Mouse (Mus musculus): Measurements from ENCODE around the gene Patj.
"Not testable (repeated sequence)": the region's sequence is repeated elsewhere in the genome, so short reads cannot be mapped to it uniquely, and the experiment has no call there.

The Patj gene

DNA sequence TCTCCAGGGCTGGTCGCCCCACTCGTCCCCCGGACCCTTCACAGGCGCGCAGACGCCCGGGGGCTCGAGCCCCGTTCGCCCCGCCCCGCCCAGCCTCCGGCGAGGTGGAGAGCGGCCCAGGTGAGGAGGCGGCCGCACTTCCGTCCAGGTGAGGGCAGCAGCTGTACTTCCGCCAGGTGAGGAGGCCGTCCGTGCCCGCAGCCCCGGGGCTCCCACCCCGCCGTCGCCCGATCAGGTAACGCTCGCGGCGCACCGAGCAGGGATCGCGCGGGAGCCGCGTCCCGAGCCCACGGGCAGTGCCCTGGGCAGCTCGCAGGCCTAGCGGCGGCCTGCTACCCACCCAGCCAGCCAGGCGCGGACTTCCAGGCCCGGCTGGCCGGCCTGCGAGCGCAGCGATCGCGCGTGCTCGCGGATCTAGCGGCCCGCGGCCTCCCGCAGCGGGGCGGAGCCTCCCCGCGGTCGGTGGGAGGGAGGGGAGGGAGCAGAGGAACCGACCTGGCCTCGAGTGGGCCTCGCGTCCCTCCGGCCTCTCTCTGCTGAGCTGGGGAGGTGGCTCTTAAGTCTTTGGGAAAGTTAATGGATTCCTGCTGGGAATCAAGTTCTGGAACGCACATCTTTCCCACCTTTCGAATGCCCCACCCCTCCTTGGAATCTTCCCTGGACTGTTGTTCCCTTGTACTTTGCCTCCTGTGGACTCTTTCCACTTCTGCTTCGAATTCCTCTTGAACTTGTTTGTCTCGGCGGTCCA lies at the start of gene Patj:
Gene Patj (plus strand): TSS at position 96 of the 748 bp plus-strand sequence.
- DNase-seq (ENCODE audit: extremely low read depth, low read depth): no peak

DNA sequence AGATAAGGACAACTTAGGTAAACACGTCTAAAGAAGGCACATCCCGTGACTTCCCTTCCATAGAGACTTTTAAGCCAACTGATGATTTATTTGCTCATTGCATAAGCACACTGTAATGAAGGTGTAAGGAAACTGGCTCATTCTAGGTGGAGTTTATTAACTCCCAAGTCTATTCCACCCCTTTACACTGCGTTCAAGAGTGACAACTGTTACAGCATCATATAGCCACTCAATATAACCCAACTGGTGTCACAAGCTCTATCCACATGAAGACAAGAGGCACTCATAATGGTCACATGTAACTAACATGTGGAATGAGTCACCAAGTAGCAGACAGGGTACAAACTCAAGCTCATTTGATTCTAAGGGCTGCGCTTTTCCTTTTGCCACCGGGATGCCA lies 47.0 kb upstream of the Patj start:
- DNase-seq (ENCODE audit: extremely low read depth, low read depth): no peak

DNA sequence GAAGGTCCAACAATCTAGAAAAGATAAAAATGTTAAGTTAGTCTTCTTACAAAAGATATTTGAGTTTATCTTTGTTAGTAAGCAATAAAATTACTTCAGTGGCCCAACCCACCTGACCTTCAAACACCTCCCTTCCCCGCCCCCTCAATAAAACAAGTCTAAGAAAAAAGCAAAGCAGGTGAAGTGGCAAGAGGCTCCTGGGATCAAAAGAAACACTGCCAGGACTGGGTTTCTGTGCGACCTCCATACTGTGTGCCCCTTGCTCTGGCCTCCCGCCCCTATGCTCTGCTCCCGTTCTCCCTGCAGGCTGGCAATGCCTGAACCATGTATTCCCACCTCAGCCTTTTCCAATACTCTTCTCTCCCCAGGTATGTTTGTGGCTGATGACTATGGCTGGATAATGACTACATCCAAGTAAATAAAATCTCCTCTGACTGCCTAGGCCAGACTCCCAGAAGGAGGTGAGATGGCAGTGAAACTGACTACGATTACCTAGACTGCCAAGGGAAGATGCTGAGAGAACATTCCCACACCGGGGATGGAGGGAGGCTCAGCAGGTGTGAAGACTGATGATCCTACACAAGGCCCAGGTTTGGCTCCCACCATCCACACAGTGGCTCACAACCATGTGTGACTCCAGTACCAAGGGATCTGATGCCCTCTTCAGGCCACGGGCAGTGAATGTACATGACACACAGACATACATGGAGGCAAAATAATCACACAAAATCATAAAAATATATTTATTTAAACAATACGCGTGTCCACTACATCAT lies 37.4 kb upstream of the Patj start:
- DNase-seq (ENCODE audit: extremely low read depth, low read depth): no peak

DNA sequence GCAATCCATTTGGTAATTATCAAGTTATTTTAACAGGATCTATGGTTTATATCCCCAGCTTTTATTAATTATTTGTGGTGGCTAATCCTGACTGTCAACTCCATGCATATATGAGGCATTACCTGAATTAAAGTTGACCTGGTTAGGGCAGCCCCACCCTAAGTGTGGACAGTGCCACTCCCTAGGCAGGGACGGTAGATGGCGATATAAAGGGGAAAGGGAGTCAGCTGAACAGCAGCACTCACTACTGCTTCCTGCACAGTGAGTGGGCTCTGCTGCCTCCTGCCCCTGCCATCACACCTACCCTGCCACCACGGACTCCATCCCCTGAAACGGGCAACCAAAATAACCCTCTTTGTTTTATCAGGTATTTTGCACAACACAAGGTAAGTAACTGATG lies 20.2 kb upstream of the Patj start:
- DNase-seq (ENCODE audit: extremely low read depth, low read depth): no peak

DNA sequence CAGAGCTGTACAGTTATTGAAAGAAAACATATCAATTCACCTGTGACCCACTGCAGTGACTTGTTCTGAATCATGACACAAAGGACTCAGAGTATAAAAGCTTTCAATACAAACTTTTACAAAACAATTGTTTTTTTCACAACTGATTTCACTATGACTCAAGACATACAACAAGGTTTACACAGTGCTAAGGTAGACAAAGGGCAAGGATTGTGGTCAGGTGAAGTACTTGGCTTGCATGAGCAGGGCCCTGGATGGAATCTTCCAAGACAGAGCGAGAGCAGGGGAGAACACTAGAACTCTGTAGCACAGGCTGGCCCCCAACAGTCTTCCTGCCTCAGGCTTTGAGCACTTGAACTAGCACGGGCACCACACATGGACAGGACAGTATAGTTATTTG lies 18.6 kb upstream of the Patj start:
- no peak for DNase-seq (ENCODE audit: extremely low read depth, low read depth)

DNA sequence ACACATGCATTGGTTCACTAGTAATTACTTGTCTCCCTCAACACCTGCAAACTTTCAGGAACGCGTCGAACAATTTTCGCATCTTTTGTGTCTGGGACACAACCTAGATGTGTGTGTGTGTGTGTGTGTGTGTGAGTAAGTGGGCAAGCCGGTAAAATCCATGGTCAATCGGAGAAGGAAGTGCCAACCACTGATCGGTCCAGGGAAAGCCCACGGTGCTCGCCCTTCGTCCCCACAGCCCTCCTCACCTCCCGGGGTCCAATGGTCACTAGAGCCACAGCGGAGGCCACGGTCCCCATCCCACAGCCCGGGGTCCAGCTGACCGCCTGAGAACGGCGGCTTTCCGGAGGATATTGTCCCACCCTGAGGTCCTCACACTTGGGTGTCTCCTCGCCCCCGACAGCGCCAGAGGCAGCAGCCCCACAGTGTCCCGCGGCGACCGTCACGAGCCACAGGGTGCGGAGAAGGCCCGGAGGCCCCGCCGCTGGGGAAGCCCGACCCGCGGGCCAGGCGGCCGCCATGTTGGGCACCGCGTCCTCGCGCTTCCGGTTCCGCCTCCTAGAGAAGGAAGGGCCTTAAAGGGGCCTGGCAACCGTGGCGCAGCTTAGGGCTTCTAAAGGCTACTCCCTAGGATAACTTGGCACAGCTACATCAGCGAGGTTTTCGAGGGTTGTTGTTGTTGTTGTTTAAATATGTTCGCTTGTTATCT lies 12.7 kb upstream of the Patj start, which contains the start of gene Tm2d1:
Gene Tm2d1 (minus strand): TSS at position 591 of the 709 bp plus-strand sequence.
- peak; percentile 68 for DNase-seq (ENCODE audit: extremely low read depth, low read depth)

DNA sequence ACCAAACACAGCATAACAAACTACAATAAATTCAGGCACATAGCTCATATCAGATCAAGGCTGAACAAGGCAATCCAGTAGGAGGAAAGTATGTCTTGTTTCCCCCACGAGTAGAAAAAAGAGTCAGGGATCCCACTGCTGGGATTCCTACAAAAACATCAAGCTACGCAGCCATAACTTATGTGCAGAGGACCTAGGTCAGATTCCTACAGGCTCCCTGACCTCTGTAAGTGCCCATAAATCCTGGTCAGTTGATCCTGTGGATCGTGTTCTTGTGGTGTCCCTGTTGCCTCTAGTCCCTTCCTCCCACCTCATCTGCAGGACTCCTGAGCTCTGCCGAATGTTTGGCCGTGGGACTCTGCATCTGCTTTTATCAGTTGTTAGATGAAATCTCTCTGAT lies 10.5 kb upstream of the Patj start:
- DNase-seq (ENCODE audit: extremely low read depth, low read depth): no peak

DNA sequence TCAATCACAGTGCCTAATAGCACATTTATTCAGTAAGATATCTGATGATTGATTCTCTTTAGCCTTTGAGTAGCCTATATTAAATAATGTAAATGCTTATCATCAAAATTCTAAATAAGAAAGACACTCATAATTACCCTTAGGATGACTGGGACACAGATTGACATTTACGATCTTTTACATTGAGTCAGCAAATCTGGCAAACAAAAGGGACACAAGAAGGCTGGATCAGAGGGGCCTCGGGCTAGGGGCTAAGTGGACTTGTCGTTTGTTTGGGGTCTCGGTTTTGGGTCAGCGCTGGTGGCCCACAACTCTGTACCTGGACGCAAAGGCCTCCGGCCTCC lies 267 bp upstream of the Patj start:
- no peak for DNase-seq (ENCODE audit: extremely low read depth, low read depth)

DNA sequence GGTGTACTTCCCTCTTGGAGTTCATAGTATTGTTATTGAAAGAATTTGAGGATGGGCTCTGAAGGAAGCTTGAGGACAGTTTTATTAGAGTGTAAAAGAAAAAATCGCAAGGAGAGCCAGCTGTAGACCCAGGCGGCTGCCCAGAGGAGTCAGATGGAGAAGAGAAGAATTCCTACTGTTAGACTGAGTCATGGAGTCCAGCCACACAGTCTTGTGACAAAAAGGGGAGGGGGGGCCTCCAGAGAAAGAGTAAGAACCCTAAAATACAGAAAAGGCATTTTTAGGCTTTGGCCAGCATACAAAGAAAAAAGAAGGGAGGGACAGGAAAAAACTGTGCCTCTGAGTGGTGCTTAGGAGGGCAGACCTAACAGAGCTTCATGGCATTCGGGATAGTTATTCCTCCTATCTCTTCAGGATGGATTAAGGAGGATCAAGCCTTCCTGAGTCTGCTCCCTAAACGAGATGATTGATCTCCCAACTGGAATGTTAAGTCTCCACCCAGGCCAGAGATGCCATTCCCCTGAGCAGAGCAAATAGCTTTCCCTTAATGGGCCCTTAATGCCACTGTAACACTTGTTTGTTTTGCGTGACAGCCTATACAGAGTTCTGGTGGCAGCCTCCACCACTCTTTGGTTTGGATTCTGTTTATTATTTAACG lies 5.5 kb downstream of the Patj start:
- DNase-seq (ENCODE audit: extremely low read depth, low read depth): no peak

DNA sequence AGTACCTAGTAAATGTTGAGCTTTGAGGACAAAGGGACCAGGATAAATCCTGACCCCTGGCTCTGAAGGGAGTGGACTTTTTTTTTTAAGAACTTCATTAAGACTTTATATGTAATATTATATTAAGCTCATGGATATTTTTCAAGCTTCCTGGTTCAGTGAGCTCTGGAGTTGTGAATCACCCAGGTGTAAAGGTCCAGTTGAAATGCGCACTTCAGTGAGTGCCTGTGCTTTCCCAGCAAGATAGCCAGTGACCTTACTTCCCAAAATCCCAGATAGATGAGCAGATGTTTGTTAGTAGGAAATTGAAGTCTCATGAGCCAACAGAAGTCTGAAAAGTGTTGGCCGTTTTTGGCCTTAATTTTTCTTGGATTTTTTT lies 6.0 kb downstream of the Patj start:
- no peak for DNase-seq (ENCODE audit: extremely low read depth, low read depth)

DNA sequence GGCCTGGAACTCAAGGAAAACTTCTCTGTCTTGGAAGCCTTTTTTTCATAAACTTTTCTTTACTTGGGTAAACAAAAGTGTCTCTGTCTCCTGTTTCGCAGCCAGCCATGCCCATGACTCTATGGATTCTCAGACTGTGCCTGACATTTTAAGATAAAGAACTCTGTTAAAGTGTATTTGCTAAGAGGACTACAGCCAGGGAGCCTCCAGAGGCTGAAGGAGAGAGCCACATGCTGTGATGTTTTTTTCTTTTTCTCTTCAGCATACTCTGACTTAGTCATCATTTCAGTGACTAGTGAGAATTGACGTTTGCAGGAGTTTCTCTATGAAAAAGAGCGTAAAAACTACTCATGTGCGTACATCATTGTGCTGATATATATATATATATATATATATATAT lies 7.9 kb downstream of the Patj start:
- no peak for DNase-seq (ENCODE audit: extremely low read depth, low read depth)

DNA sequence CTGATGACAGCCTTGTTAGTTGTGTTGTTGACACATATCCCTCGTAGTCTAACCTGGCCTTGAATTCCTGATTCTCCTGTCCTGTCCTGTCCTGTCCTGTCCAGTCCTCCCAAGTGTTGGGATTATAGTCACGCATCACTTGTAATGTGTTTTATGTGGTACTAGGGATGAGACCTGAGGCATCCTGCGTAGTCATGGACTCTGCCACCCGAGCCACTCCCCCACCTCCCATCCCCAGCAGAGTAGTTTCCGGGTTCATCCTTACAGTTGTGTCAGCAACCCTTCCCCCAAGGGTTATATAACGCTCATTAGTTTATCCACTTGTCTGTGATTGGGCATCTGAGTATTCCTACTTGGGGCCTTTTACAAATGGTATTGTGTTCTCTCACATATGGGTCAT lies 8.8 kb downstream of the Patj start:
- DNase-seq (ENCODE audit: extremely low read depth, low read depth): no peak

DNA sequence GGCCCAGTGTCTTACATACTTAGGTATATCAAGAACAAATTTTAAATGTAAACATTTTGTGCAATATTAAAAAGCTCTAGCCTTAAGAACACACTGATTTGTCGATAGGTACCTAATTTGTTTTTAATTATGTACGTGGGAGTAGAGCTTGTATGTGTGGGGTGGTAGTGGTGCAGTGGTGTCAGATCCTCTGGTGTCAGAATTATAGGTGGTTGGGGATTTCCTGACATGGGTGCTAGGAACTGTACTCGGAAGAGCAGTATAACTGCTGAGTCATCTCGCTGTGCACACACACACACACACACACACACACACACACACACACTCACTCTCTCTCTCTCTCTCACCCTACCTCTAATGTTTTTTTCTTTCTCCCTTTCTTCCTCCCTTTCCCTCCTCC lies 12.9 kb downstream of the Patj start:
- DNase-seq (ENCODE audit: extremely low read depth, low read depth): no peak

DNA sequence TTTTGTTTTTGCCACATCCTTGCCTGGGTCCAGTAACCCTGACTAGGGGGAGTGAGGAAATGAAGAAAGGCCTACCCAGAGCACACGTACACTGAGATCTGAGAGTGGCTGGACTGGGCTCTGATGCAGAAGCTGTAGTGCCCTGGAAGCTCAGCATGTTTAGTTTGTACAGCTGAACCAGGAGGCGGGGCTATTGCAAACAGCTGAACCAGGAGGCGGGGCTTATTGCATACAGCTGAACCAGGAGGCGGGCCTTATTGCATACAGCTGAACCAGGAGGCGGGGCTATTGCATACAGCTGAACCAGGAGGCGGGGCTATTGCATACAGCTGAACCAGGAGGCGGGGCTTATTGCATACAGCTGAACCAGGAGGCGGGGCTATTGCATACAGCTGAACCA lies 19.6 kb downstream of the Patj start:
- not testable (repeated sequence) for DNase-seq (ENCODE audit: extremely low read depth, low read depth)

DNA sequence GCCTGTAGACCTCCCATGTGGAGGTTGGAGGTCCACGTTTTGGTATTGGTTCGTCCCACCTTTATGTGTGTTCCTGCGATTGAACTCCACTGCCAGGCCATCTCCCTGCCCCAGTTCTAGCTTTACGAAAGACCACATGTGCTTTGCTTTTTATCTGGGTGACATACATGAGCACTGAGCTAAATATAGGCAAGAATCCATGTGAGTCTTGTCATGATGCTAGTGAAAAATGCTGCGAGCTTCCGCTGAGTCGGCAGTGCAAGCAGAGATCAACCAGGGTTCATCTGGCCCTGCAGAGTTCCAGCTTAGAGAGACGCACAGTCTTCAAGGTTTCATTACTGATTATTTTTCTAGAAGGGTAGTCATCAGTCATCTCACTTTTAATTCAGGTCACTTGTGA lies 32.8 kb downstream of the Patj start:
- no peak for DNase-seq (ENCODE audit: extremely low read depth, low read depth)

DNA sequence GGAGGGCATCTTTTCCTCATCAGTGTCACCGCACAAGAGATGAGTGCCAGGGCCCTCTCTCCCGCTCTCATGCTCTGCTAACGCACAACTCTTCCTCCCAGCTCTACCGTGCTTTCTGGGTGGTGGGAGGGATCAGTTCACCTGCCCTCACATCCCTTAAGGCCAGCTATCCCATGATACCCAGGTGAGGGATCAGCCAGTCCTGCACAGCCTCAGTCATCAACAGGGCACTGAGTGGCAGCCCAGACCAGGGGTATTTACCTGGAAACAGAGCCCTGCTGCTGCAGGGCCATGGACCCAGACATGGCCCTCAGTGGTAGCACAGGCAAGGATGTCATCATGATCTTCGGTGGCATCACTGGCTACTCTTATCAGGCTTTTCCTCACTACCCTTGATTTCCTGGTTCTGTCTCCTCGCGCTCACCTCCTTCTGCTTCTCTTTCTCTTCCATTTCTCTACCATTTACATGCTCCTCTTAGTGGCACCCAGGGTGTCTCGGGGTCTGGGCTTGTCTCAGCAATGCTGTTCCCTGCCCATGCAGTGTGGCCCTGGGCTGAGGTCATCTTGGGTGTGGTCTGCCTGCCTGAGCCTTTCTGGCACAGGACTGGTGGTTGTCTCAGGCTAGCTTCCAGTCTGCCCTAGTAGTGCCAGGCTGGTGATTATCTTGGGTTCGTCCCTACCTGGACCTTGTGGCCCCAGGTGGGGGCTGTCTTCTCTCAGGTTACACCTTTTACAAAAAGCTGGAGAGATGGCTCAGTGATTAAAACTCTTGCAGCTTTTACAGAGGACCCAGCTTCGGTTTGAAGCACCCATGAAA lies 40.3 kb downstream of the Patj start:
- DNase-seq (ENCODE audit: extremely low read depth, low read depth): peak; percentile 14

DNA sequence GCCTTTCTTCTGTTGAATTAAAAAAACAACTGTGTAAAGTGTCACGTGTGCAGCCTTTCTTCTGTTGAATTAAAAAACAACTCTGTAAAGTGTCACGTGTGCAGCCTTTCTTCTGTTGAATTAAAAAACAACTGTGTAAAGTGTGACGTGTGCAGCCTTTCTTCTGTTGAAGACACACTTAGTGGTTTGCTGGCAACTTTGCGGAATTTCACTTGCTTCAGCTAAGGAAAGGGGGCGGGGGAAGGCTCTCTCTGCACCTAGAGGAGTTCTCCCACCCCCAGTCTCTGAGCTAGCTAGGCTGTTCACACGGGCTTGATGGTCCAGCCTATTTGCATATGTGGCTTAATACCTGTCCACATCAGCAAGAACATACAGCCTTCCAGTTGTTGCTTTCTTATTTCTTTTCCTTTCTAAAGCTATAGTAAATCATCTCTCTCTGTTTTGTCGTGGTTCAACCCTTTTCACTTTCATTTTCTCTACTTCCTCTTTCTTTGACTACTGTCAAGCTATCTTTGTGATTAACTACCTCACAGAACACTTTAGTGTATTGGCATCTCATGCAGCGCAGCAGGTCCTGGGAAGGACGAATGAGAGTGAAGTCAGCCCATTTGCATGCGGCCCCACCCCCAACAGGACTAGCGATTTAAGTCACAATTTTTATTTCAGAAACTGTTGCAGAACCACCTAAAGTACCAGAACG lies 41.2 kb downstream of the Patj start:
- peak; percentile 85 for DNase-seq (ENCODE audit: extremely low read depth, low read depth)

DNA sequence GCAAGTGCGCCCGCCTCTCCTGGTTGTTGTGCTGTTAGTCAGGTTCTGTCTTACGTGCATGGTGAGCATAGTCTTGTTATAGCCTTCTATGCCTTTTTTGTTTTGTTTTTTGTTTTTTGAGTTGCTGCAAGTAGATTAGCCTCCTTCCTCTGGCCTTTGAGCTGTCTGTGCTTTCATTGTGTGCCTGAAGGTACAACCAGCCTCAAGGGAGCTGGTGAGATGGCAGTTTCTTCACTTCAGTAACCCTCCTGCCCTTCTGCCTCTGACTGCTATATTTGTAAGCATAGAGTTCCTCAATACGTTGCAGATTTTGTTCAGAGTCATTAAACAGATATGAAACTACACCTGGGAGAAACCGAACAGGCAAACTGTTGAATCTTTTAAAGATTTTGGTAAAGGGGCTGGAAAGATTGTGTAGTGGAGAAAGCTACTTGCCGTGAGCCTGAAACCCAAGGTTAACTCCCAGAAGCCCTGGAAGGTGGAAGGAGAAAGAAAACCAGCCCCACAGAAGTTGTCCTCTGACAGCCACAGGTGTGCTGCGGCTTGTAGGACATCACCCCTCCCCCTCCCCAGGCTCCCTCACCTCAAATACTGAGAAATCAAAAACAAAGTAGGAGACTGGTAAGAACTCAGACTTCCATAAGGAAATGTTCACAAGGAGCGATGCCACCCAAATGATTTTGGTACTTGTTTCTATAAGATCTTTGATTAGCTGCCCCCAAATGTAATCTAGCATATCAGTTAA lies 43.8 kb downstream of the Patj start:
- DNase-seq (ENCODE audit: extremely low read depth, low read depth): no peak

DNA sequence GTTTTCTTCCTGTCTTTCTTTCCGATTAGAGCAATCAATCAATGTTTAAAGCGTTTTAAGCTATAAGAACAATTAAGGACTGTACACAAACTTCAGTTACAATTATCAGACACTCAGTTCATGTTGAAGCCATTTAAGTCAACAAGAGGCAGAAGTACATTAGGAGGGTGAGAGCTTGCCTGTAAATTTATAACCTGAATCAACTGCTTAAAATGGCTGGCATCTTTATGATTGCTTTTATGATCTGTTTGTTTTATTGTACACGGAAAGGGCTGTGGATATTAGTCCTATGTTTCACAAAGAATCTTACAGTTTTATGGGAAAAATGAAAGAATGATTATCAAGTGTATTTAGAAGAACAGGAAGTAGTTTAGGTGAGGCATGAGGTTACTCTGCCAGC lies 45.7 kb downstream of the Patj start:
- no peak for DNase-seq (ENCODE audit: extremely low read depth, low read depth)

All from MEL-GATA-1-ER (cell line).